Mouse (Mus musculus) E14TG2a.4 (cell line): ENCODE results near the gene P2ry14.
"Not testable (repeated sequence)": the region's sequence is repeated elsewhere in the genome, so short reads cannot be mapped to it uniquely, and the experiment has no call there.

Experiments
- CTCF ChIP-seq: conservative IDR thresholded peaks from 2 replicates; pipeline ENCODE4 v1.5.1; 2014; ENCODE audit warnings: low read length
- POU5F1 ChIP-seq: IDR thresholded peaks from 2 replicates; pipeline ENCODE4 v1.6.1; 2014; ENCODE audit warnings: low read length, borderline replicate concordance

DNA sequence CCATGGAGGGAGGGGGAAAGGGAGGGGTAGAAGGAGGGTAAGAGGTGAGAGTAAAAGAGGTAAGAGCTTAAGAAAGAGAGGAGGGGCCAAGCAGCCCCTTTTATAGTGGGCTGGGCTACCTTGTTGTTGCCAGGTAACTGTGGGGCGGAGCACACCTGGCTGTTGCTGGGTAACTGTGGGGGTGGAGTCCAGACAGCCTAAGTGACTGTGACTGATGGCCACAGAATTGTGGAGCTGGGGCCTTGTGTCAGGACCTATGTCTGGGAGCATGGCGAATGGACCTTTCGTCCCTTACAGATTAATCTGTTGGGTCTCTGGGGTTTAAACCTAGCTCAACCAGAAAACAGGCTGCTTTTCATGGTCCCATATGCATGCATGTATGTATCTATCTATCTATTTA lies 43.6 kb downstream of the P2ry14 start:
- not testable (repeated sequence) for TF ChIP-seq CTCF, POU5F1
